Mouse (Mus musculus): Measurements from ENCODE around the gene Olfr103.

Olfr103 gene

GRCm38 (mm10) chr17:37339598-37339997, at the start of gene Olfr103:
Gene Olfr103 (minus strand): TSS chr17:37339698.
- DNase-seq (ENCODE audit: low read depth, low spot score): no peak

- DNase-seq (ENCODE audit: low read depth, low spot score): no peak
Measured at GRCm38 (mm10) chr17:37378733-37379132, 39.2 kb upstream of the Olfr103 start, which contains the start of gene Olfr105-ps. Gene Olfr105-ps (plus strand): TSS chr17:37379033.

- DNase-seq (ENCODE audit: low read depth, low spot score): no peak
Measured at GRCm38 (mm10) chr17:37359282-37359681, 19.8 kb upstream of the Olfr103 start, which contains the start of gene Olfr104-ps. Gene Olfr104-ps (plus strand): TSS chr17:37359582.

- DNase-seq (ENCODE audit: low read depth, low spot score): no peak
Measured at GRCm38 (mm10) chr17:37316954-37317353, 22.5 kb downstream of the Olfr103 start, which contains the start of gene Olfr102. Gene Olfr102 (minus strand): TSS chr17:37317054.

GRCm38 (mm10) chr17:37310146-37310699, 29.3 kb downstream of the Olfr103 start:
- no peak for DNase-seq (ENCODE audit: low read depth, low spot score)

GRCm38 (mm10) chr17:37308483-37308882, 31.0 kb downstream of the Olfr103 start:
- no peak for DNase-seq (ENCODE audit: low read depth, low spot score)

- no peak for DNase-seq (ENCODE audit: low read depth, low spot score)
Measured at GRCm38 (mm10) chr17:37304213-37304612, 35.3 kb downstream of the Olfr103 start, which contains the start of gene Olfr101. Gene Olfr101 (minus strand): TSS chr17:37304313.
